Mouse (Mus musculus): ENCODE data around the gene Gm14819.
"Not testable (repeated sequence)": the region's sequence is repeated elsewhere in the genome, so short reads cannot be mapped to it uniquely, and the experiment has no call there.

The Gm14819 gene

DNA sequence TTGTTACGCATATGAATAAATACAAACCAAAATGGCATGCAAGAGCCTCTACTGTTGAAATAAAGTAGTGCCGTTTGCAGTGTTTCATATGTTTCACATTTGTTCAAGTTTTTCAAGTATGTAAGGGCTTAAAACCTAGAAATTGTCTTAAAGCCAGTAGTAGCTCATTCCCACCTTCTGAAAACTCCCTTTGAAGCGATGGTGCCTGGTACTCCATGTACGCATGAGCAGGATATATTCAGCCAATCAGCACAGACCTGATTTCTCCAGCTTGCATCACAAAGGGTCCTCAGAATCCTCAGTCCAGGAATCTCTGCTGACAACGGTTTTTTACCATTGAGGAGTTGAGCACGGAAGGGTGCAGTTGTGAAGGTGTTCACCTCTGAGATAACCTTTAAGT is at the start of gene Gm14819:
Gene Gm14819, plus strand, starts transcription at position 301 of the 400 bp plus-strand sequence.
- not testable (repeated sequence) for DNase-seq (ENCODE audit: low read depth)
